Mouse (Mus musculus) spleen, adult 12 weeks (tissue): ENCODE measurements around the gene Gimap8.

Experiments used
- DNase-seq: peaks from one replicate; pipeline ENCODE4 v3.0.0; 2022; ENCODE audit warnings: low spot score

Gene Gimap8

GRCm38 (mm10) chr6:48704146-48704545 lies 57.1 kb downstream of the Gimap8 start:
- DNase-seq: no peak

- no peak for DNase-seq
These were observed 59.1 kb downstream of the Gimap8 start for GRCm38 (mm10) chr6:48706130-48706529.
